Mouse (Mus musculus): Measurements from ENCODE around the gene Lrrc3. TPM values are rescaled to one million over a fixed set of nuclear protein-coding genes. Genes with fewer than 3 reads are reported as not detected.

Lrrc3 gene
- polyA plus RNA-seq, 1 experiment from 2014 or later, result 2.4 TPM

DNA sequence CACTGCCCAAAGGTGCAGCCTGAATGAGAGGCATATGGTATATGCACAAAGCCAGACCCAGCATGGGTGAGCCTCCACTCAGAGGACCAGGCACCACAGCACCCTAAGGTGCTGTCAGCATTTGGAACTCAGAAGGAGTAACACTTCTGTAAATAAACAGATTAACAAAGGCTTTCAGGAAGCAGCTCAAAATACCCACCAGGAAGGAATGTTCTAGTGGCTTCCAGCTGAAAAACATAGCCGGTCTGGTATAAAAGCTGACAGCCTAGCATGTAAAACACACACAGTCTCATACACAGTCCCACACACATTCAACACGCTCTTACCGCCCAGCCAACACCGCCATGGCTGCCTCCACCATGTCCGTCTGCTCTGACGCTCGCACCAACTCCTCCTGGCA, 40.7 kb downstream of the Lrrc3 start, which contains the start of gene Gm3285:
Gene Gm3285 (plus strand): TSS at position 301 of the 400 bp plus-strand sequence.
- no peak within 1 kb of the TSS for H3K4me3 ChIP-seq
- no peaks in the 10 kb centered on the region for H3K27me3 ChIP-seq (ENCODE audit: poor library complexity, severe bottlenecking)
- WGBS, result 55% methylated on average over 7 of the region's 7 CpGs
- peaks cover 20% of the 10 kb centered on the region for H3K4me1 ChIP-seq
- H3K36me3 ChIP-seq (replicated peaks), result no peaks in the 10 kb centered on the region
- no peak within 1 kb of the TSS for H3K27ac ChIP-seq
- H3K9me3 ChIP-seq, result no peaks in the 10 kb centered on the region
- DNase-seq (ENCODE audit: extremely low spot score, low spot score), result no peak

DNA sequence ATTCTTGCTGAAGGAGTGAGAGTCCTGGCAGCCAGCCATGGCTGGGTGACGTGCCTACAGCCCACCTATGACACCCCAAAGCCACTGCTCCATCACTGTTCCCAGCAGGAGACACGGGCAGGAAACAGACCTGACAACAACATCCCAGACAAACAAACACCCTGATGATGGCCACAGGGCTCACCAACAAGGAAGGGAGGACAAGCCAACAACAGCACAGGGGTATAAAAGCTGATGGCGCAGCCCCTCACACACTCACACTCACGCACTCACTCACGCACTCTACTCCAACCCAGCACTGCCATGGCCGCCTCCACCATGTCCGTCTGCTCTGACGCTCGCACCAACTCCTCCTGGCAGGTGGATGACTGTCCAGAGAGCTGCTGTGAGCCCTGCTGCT, 49.8 kb downstream of the Lrrc3 start, which contains the start of gene Gm10318:
Gene Gm10318 (plus strand): TSS at position 301 of the 400 bp plus-strand sequence.
- no peak for DNase-seq (ENCODE audit: extremely low spot score, low spot score)
- 0 out of 2 replicates have a peak within 1 kb of the TSS, but pooled peaks have one; percentile 40 for H3K27ac ChIP-seq

More for the DNA sequence above, 49.8 kb downstream of the Lrrc3 start, which contains the start of gene Gm10318:
- Histone ChIP-seq H3K27me3 (ENCODE audit: poor library complexity, severe bottlenecking) (no peaks in the 10 kb centered on the region), H3K4me1 (peaks cover 12% of the 10 kb centered on the region), H3K4me3 (no peak within 1 kb of the TSS), H3K9me3 (peaks cover 5% of the 10 kb centered on the region; the same call in 1 of the 2 replicates), H3K36me3 (replicated peaks) (no peaks in the 10 kb centered on the region)
- WGBS, result 70% methylated on average over 9 of the region's 9 CpGs

Other genes starting within 250 kb of the Lrrc3 start
- gene Tspear, start 216.0 kb downstream of the Lrrc3 start, polyA plus RNA-seq (2016; fragmentation: Nextera tagmentation; extraction: Ambion mirVana), result 1.1 and 1.4 TPM in 2 replicates
- gene Gm19402, start 211.8 kb downstream of the Lrrc3 start, polyA plus RNA-seq (2016; fragmentation: Nextera tagmentation; extraction: Ambion mirVana), result not detected in 2 replicates
- not detected in 2 replicates for gene Gm9508, start 205.3 kb downstream of the Lrrc3 start, polyA plus RNA-seq (2016; fragmentation: Nextera tagmentation; extraction: Ambion mirVana)
- not detected in 2 replicates for gene Gm10272, start 195.9 kb downstream of the Lrrc3 start, polyA plus RNA-seq (2016; fragmentation: Nextera tagmentation; extraction: Ambion mirVana)
- not detected in 2 replicates for gene Gm10024, start 191.1 kb downstream of the Lrrc3 start, polyA plus RNA-seq (2016; fragmentation: Nextera tagmentation; extraction: Ambion mirVana)
- not detected in 2 replicates for gene Gm10142, start 186.7 kb downstream of the Lrrc3 start, polyA plus RNA-seq (2016; fragmentation: Nextera tagmentation; extraction: Ambion mirVana)
- not detected in 2 replicates for gene Krtap12-1, start 181.9 kb downstream of the Lrrc3 start, polyA plus RNA-seq (2016; fragmentation: Nextera tagmentation; extraction: Ambion mirVana)
- gene Gm10100, start 176.1 kb downstream of the Lrrc3 start, polyA plus RNA-seq (2016; fragmentation: Nextera tagmentation; extraction: Ambion mirVana), result not detected in 2 replicates
- gene Gm18596, start 159.9 kb downstream of the Lrrc3 start, polyA plus RNA-seq (2016; fragmentation: Nextera tagmentation; extraction: Ambion mirVana), result not detected in 2 replicates
- not detected in 2 replicates for gene Gm9736, start 151.2 kb downstream of the Lrrc3 start, polyA plus RNA-seq (2016; fragmentation: Nextera tagmentation; extraction: Ambion mirVana)
- not detected in 2 replicates for gene Gm3233, start 142.9 kb downstream of the Lrrc3 start, polyA plus RNA-seq (2016; fragmentation: Nextera tagmentation; extraction: Ambion mirVana)
- not detected in 2 replicates for gene Gm3238, start 131.2 kb downstream of the Lrrc3 start, polyA plus RNA-seq (2016; fragmentation: Nextera tagmentation; extraction: Ambion mirVana)
- not detected in 2 replicates for gene Gm7138, start 125.6 kb downstream of the Lrrc3 start, polyA plus RNA-seq (2016; fragmentation: Nextera tagmentation; extraction: Ambion mirVana)
- gene Gm3250, start 120.0 kb downstream of the Lrrc3 start, polyA plus RNA-seq (2016; fragmentation: Nextera tagmentation; extraction: Ambion mirVana), result not detected in 2 replicates
- not detected in 2 replicates for gene Gm7137, start 114.3 kb downstream of the Lrrc3 start, polyA plus RNA-seq (2016; fragmentation: Nextera tagmentation; extraction: Ambion mirVana)
- gene Gm9639, start 107.5 kb downstream of the Lrrc3 start, polyA plus RNA-seq (2016; fragmentation: Nextera tagmentation; extraction: Ambion mirVana), result not detected in 2 replicates
- not detected in 2 replicates for gene Gm19668, start 103.4 kb downstream of the Lrrc3 start, polyA plus RNA-seq (2016; fragmentation: Nextera tagmentation; extraction: Ambion mirVana)
- not detected in 2 replicates for gene Gm9507, start 90.7 kb downstream of the Lrrc3 start, polyA plus RNA-seq (2016; fragmentation: Nextera tagmentation; extraction: Ambion mirVana)
- gene Gm2696, start 87.9 kb downstream of the Lrrc3 start, polyA plus RNA-seq (2016; fragmentation: Nextera tagmentation; extraction: Ambion mirVana), result not detected in 2 replicates
- gene Krtap10-4, start 75.4 kb downstream of the Lrrc3 start, polyA plus RNA-seq (2016; fragmentation: Nextera tagmentation; extraction: Ambion mirVana), result not detected in 2 replicates
- not detected in 2 replicates for gene Krtap10-10, start 66.6 kb downstream of the Lrrc3 start, polyA plus RNA-seq (2016; fragmentation: Nextera tagmentation; extraction: Ambion mirVana)
- not detected in 2 replicates for gene Gm36176, start 55.7 kb downstream of the Lrrc3 start, polyA plus RNA-seq (2016; fragmentation: Nextera tagmentation; extraction: Ambion mirVana)
- not detected in 2 replicates for gene Gm10318, start 49.7 kb downstream of the Lrrc3 start, polyA plus RNA-seq (2016; fragmentation: Nextera tagmentation; extraction: Ambion mirVana)
- gene Gm3285, start 40.6 kb downstream of the Lrrc3 start, polyA plus RNA-seq (2016; fragmentation: Nextera tagmentation; extraction: Ambion mirVana), result not detected in 2 replicates
- 0.53 and 0.57 TPM in 2 replicates for gene Trpm2, start 68.0 kb upstream of the Lrrc3 start, polyA plus RNA-seq (2016; fragmentation: Nextera tagmentation; extraction: Ambion mirVana)
- 33.9 and 37.4 TPM in 2 replicates for gene 1810043G02Rik, start 76.0 kb upstream of the Lrrc3 start, polyA plus RNA-seq (2016; fragmentation: Nextera tagmentation; extraction: Ambion mirVana)
- 262 and 282 TPM in 2 replicates for gene Pfkl, start 107.5 kb upstream of the Lrrc3 start, polyA plus RNA-seq (2016; fragmentation: Nextera tagmentation; extraction: Ambion mirVana)
- not detected in 2 replicates for gene Dnmt3l, start 139.4 kb upstream of the Lrrc3 start, polyA plus RNA-seq (2016; fragmentation: Nextera tagmentation; extraction: Ambion mirVana)
- gene Aire, start 141.1 kb upstream of the Lrrc3 start, polyA plus RNA-seq (2016; fragmentation: Nextera tagmentation; extraction: Ambion mirVana), result 0.28 and 0.33 TPM in 2 replicates
- gene Icosl, start 166.8 kb upstream of the Lrrc3 start, polyA plus RNA-seq (2016; fragmentation: Nextera tagmentation; extraction: Ambion mirVana), result 2.6 and 2.9 TPM in 2 replicates